Mouse (Mus musculus) heart, postnatal 4 days (tissue): ENCODE measurements at regions not wholly inside any gene's neighbourhood (a gene's known extent, or its start where the extent isn't known, plus 50 kb on each side); places are given as distances from the start of the nearest gene placed in this dataset.

Source experiments
- DNase-seq: peaks from one replicate; pipeline ENCODE4 v3.0.0; 2021

GRCm38 (mm10) chr6:117422846-117423573 is 254.7 kb downstream of the Cxcl12 start:
- no peak for DNase-seq

- DNase-seq = no peak
These were observed 258.0 kb downstream of the Cxcl12 start for GRCm38 (mm10) chr6:117426363-117426762.

GRCm38 (mm10) chr6:117427351-117428142 is 259.2 kb downstream of the Cxcl12 start:
- DNase-seq = peak; percentile 46

- no peak for DNase-seq
These were observed 260.1 kb downstream of the Cxcl12 start for GRCm38 (mm10) chr6:117428441-117428840.

GRCm38 (mm10) chr6:117430876-117431781 is 262.8 kb downstream of the Cxcl12 start:
- peak; percentile 59 for DNase-seq

GRCm38 (mm10) chr6:117436851-117437250 is 268.5 kb downstream of the Cxcl12 start:
- DNase-seq = no peak

GRCm38 (mm10) chr6:117437411-117438101 is 269.2 kb downstream of the Cxcl12 start:
- peak; percentile 81 for DNase-seq

- DNase-seq = no peak
These were observed 280.3 kb downstream of the Cxcl12 start for GRCm38 (mm10) chr6:117448652-117449051.

GRCm38 (mm10) chr6:117451001-117451400 is 282.7 kb downstream of the Cxcl12 start:
- DNase-seq = no peak

- no peak for DNase-seq
These were observed 291.9 kb downstream of the Cxcl12 start for GRCm38 (mm10) chr6:117460193-117460592.

GRCm38 (mm10) chr6:117465165-117465564 is 296.8 kb downstream of the Cxcl12 start:
- DNase-seq = no peak

- DNase-seq = no peak
These were observed 297.4 kb downstream of the Cxcl12 start for GRCm38 (mm10) chr6:117465606-117466174.

GRCm38 (mm10) chr6:117479376-117479775 is 311.0 kb downstream of the Cxcl12 start:
- DNase-seq = no peak

- DNase-seq = no peak
These were observed 312.1 kb downstream of the Cxcl12 start for GRCm38 (mm10) chr6:117480396-117480795.

GRCm38 (mm10) chr6:117489161-117489560 is 320.8 kb downstream of the Cxcl12 start:
- no peak for DNase-seq

- no peak for DNase-seq
These were observed 321.5 kb downstream of the Cxcl12 start for GRCm38 (mm10) chr6:117489761-117490396.

- DNase-seq = no peak
These were observed 326.6 kb downstream of the Cxcl12 start for GRCm38 (mm10) chr6:117494971-117495370.

GRCm38 (mm10) chr6:117497337-117497736 is 329.0 kb downstream of the Cxcl12 start:
- DNase-seq = no peak

GRCm38 (mm10) chr6:117497904-117498303 is 329.6 kb downstream of the Cxcl12 start:
- DNase-seq = peak; percentile 19

GRCm38 (mm10) chr6:117502346-117502745 is 334.0 kb downstream of the Cxcl12 start:
- no peak for DNase-seq

GRCm38 (mm10) chr6:117504771-117505170 is 336.2 kb upstream of the Zfp637 start:
- no peak for DNase-seq
